Mouse (Mus musculus): ENCODE results near the gene Rab3c. TPM values are rescaled to one million over a fixed set of nuclear protein-coding genes. Genes with fewer than 3 reads are reported as not detected.

The Rab3c gene
- not detected in 2 replicates for polyA plus RNA-seq (2012; rRNA removed)

DNA sequence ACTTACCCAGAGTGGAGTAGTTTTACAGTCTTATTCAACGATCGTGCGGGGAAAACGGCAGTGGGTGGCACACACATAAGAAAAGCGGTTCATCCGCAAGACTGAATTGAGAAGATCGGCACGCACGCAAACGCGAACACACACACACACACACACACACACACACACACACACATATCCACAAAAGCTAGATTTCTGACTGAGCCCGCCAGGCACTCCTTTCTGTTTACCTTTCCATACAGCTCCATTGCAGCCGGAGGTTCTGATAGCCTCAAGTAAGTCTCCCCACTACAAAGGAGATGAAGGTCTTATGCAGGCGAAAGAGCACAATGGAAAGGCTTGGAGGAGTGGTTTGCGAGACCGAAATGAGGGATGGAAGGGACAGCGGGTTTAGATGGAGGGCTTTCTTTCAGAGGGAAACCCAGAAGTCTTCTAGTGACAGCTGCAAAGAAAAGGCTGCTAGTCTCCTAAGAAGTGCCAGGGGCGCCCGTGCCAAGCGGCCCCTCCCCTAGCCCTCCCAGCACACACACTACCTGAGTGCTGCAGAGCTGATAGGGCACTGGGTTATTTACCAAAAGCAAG, at the start of gene Rab3c:
Rab3c (minus strand) TSS at position 434 of the 582 bp plus-strand sequence.

Other genes with a start within 250 kb of the Rab3c start
- 0.26 and 0.47 TPM in 2 replicates for gene Gapt, start 76.2 kb upstream of the Rab3c start, polyA plus RNA-seq (2012; rRNA removed)
- 7.8 and 9.6 TPM in 2 replicates for gene Plk2, start 114.0 kb upstream of the Rab3c start, polyA plus RNA-seq (2012; rRNA removed)

Measured in ovary, adult 2 months (tissue).